Mouse (Mus musculus): ENCODE data around the gene Dnajc2. TPM values are rescaled to one million over a fixed set of nuclear protein-coding genes. Genes with fewer than 3 reads are reported as not detected.

Dnajc2 gene
- 75.4 and 76.2 TPM in 2 replicates for polyA plus RNA-seq (2014; fragmentation: Nextera tagmentation; extraction: Ambion mirVana)

DNA sequence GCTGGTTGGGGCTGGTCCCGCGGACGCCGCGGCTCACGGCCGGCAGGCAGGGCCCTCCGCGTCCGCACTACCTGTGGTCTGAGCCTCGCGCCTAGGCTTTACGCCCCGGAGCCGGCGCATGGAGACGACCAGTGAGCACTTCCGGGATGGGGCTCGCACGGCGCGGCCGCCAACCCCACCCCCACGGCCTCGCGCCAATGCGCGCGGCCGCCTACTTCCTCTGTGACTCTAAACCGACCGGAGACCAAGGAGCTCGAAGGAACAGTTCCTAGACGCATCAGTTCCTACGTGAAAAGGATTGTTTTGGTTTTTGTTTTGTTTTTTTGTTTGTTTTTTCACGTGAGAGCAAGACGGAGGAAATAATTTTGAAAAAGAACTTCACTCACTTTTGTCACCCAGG is at the start of gene Dnajc2, which contains the start of gene Psmc2:
Gene Dnajc2 (minus strand): TSS at position 199 of the 400 bp plus-strand sequence.
Gene Psmc2 (plus strand): TSS at position 231 of the 400 bp plus-strand sequence.
- DNase-seq (peak; percentile 97), ATAC-seq (ENCODE audit: low FRiP score, low TSS enrichment) (peak; percentile 94)
- WGBS = under 1% methylated on average over 37 of the region's 37 CpGs
- Histone ChIP-seq H3K4me1 (ENCODE audit: control insufficient read depth, insufficient read depth, low read length) (peaks cover 19% of the 10 kb centered on the region), H3K36me3 (ENCODE audit: control insufficient read depth, insufficient read depth, low read length) (peaks cover 30% of the 10 kb centered on the region), H3K27me3 (ENCODE audit: control insufficient read depth, insufficient read depth, low read length) (no peaks in the 10 kb centered on the region), H3K9ac (replicated peaks; ENCODE audit: low read length) (peak within 1 kb of the TSS; percentile 73), H3K4me2 (ENCODE audit: low read length) (peak within 1 kb of the TSS; percentile 96), H3K9me3 (ENCODE audit: control insufficient read depth, low read length) (no peaks in the 10 kb centered on the region), H3K4me3 (replicated peaks; ENCODE audit: low read depth, low read length) (peak within 1 kb of the TSS; percentile 94), H3K27ac (replicated peaks; ENCODE audit: low read depth, low read length) (peak within 1 kb of the TSS; percentile 84)

DNA sequence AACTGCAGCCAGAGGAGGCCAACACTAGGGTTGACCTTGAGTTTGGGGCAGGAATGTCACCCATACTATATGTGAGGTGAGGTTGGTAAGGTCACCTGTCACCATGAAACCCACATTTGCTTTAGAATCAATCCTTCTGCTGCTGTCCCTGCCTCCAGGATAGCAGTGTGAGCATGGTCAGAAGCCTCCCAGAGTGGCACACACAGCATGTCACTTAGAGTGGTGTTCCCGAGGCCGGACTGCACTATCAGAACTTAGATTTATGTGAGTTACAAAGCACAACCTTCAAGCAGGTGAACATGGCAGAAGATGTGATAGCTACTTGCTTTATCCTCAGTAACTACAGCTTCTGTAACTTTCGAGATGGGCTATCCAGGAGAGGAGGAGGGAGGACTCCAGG is 46.7 kb upstream of the Dnajc2 start:
- H3K36me3 ChIP-seq (ENCODE audit: control insufficient read depth, insufficient read depth, low read length) = no peaks in the 10 kb centered on the region
- WGBS = 80% methylated on average over 3 of the region's 3 CpGs
- ATAC-seq (ENCODE audit: low FRiP score, low TSS enrichment) = no peak

DNA sequence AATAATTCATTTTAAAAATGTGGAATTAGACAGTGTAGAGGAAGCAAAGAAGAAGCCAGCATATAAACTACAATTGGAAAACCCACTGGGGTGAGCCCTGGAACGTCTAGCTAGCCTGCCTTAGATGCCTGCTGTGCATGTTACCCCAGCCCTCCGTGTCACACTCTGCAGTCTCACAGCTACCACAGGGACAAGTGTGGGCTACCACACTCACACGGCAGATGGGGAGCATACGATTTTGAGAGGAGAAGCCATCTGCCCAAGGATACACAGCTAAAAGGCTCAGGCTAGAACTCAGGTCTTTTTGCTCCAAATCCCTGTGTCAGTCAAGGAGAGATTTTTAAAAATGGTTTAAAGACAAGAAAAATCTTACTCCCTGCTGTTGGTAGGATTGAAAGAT is 43.8 kb upstream of the Dnajc2 start:
- WGBS = 67% methylated on average over 4 of the region's 4 CpGs
- Histone ChIP-seq H3K36me3 (ENCODE audit: control insufficient read depth, insufficient read depth, low read length) (no peaks in the 10 kb centered on the region), H3K27me3 (ENCODE audit: control insufficient read depth, insufficient read depth, low read length) (no peaks in the 10 kb centered on the region), H3K4me2 (ENCODE audit: low read length) (no peak overlapping the region), H3K27ac (replicated peaks; ENCODE audit: low read depth, low read length) (no peak overlapping the region), H3K9me3 (ENCODE audit: control insufficient read depth, low read length) (no peaks in the 10 kb centered on the region), H3K4me3 (replicated peaks; ENCODE audit: low read depth, low read length) (no peak overlapping the region), H3K9ac (replicated peaks; ENCODE audit: low read length) (no peak overlapping the region), H3K4me1 (ENCODE audit: control insufficient read depth, insufficient read depth, low read length) (0 out of 2 replicates have a peak, but pooled peaks cover 4% of the 10 kb centered on the region)
- ATAC-seq (ENCODE audit: low FRiP score, low TSS enrichment) (no peak), DNase-seq (no peak)

More for the DNA sequence above, 46.7 kb upstream of the Dnajc2 start:
- Histone ChIP-seq H3K27ac (replicated peaks; ENCODE audit: low read depth, low read length) (no peak overlapping the region), H3K4me3 (replicated peaks; ENCODE audit: low read depth, low read length) (no peak overlapping the region), H3K9me3 (ENCODE audit: control insufficient read depth, low read length) (no peaks in the 10 kb centered on the region), H3K9ac (replicated peaks; ENCODE audit: low read length) (no peak overlapping the region), H3K27me3 (ENCODE audit: control insufficient read depth, insufficient read depth, low read length) (no peaks in the 10 kb centered on the region), H3K4me2 (ENCODE audit: low read length) (no peak overlapping the region), H3K4me1 (ENCODE audit: control insufficient read depth, insufficient read depth, low read length) (no peaks in the 10 kb centered on the region)
- DNase-seq = no peak

- no peak overlapping the region for H3K4me2 ChIP-seq (ENCODE audit: low read length)
- DNase-seq = no peak
- ATAC-seq (ENCODE audit: low FRiP score, low TSS enrichment) = no peak
- 28% methylated on average over 6 of the region's 6 CpGs for WGBS
- H3K9ac ChIP-seq (replicated peaks; ENCODE audit: low read length) = no peak overlapping the region
- no peak overlapping the region for H3K27ac ChIP-seq (replicated peaks; ENCODE audit: low read depth, low read length)
- H3K9me3 ChIP-seq (ENCODE audit: control insufficient read depth, low read length) = no peaks in the 10 kb centered on the region
- 0 out of 2 replicates have a peak, but pooled peaks cover 4% of the 10 kb centered on the region for H3K4me1 ChIP-seq (ENCODE audit: control insufficient read depth, insufficient read depth, low read length)
- H3K4me3 ChIP-seq (replicated peaks; ENCODE audit: low read depth, low read length) = no peak overlapping the region
- H3K27me3 ChIP-seq (ENCODE audit: control insufficient read depth, insufficient read depth, low read length) = no peaks in the 10 kb centered on the region
- H3K36me3 ChIP-seq (ENCODE audit: control insufficient read depth, insufficient read depth, low read length) = no peaks in the 10 kb centered on the region
These were observed 42.6 kb upstream of the Dnajc2 start for GRCm38 (mm10) chr5:21827643-21828042.

- Histone ChIP-seq H3K9ac (replicated peaks; ENCODE audit: low read length) (no peak overlapping the region), H3K27ac (replicated peaks; ENCODE audit: low read depth, low read length) (no peak overlapping the region), H3K27me3 (ENCODE audit: control insufficient read depth, insufficient read depth, low read length) (no peaks in the 10 kb centered on the region), H3K36me3 (ENCODE audit: control insufficient read depth, insufficient read depth, low read length) (no peaks in the 10 kb centered on the region), H3K4me3 (replicated peaks; ENCODE audit: low read depth, low read length) (no peak overlapping the region), H3K4me1 (ENCODE audit: control insufficient read depth, insufficient read depth, low read length) (0 out of 2 replicates have a peak, but pooled peaks cover 4% of the 10 kb centered on the region), H3K4me2 (ENCODE audit: low read length) (no peak overlapping the region), H3K9me3 (ENCODE audit: control insufficient read depth, low read length) (no peaks in the 10 kb centered on the region)
- no peak for ATAC-seq (ENCODE audit: low FRiP score, low TSS enrichment)
- 10% methylated on average over 7 of the region's 7 CpGs for WGBS
- peak; percentile 20 for DNase-seq
These were observed 41.3 kb upstream of the Dnajc2 start for GRCm38 (mm10) chr5:21826370-21826769.

DNA sequence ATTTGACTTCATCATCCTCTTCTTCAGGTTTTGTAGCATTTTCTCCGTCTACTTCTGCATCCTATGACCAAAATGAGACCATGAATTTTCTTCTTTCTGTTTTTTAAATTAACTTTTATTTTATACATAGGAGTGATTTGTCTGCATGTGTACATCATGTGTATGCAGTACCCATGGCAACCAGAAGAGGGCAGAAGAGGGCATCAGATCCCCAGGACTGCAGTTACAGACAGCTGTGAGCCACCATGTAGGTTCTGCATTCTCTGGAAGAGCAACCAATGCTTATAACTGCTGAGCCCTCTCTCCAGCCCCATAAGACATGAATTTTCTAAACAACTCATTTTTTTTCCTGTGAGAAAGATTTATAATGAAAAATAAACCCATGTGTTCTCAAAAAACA is 28.9 kb upstream of the Dnajc2 start:
- peak; percentile 39 for DNase-seq
- Histone ChIP-seq H3K9ac (replicated peaks; ENCODE audit: low read length) (no peak overlapping the region), H3K4me3 (replicated peaks; ENCODE audit: low read depth, low read length) (no peak overlapping the region), H3K36me3 (ENCODE audit: control insufficient read depth, insufficient read depth, low read length) (no peaks in the 10 kb centered on the region), H3K9me3 (ENCODE audit: control insufficient read depth, low read length) (no peaks in the 10 kb centered on the region), H3K27me3 (ENCODE audit: control insufficient read depth, insufficient read depth, low read length) (no peaks in the 10 kb centered on the region), H3K4me2 (ENCODE audit: low read length) (no peak overlapping the region), H3K4me1 (ENCODE audit: control insufficient read depth, insufficient read depth, low read length) (no peaks in the 10 kb centered on the region), H3K27ac (replicated peaks; ENCODE audit: low read depth, low read length) (no peak overlapping the region)
- WGBS = 54% methylated on average over 1 of the region's 1 CpGs
- no peak for ATAC-seq (ENCODE audit: low FRiP score, low TSS enrichment)

- Histone ChIP-seq H3K27me3 (ENCODE audit: control insufficient read depth, insufficient read depth, low read length) (no peaks in the 10 kb centered on the region), H3K9ac (replicated peaks; ENCODE audit: low read length) (no peak overlapping the region), H3K36me3 (ENCODE audit: control insufficient read depth, insufficient read depth, low read length) (no peaks in the 10 kb centered on the region), H3K27ac (replicated peaks; ENCODE audit: low read depth, low read length) (no peak overlapping the region), H3K4me1 (ENCODE audit: control insufficient read depth, insufficient read depth, low read length) (no peaks in the 10 kb centered on the region), H3K9me3 (ENCODE audit: control insufficient read depth, low read length) (no peaks in the 10 kb centered on the region), H3K4me2 (ENCODE audit: low read length) (no peak overlapping the region), H3K4me3 (replicated peaks; ENCODE audit: low read depth, low read length) (no peak overlapping the region)
- ATAC-seq (ENCODE audit: low FRiP score, low TSS enrichment) (no peak), DNase-seq (no peak)
- WGBS = 78% methylated on average over 10 of the region's 10 CpGs
These were observed 25.9 kb upstream of the Dnajc2 start for GRCm38 (mm10) chr5:21810924-21811323.

- Histone ChIP-seq H3K4me3 (replicated peaks; ENCODE audit: low read depth, low read length) (no peak overlapping the region), H3K9ac (replicated peaks; ENCODE audit: low read length) (no peak overlapping the region), H3K4me2 (ENCODE audit: low read length) (no peak overlapping the region), H3K36me3 (ENCODE audit: control insufficient read depth, insufficient read depth, low read length) (peaks cover 45% of the 10 kb centered on the region), H3K27ac (replicated peaks; ENCODE audit: low read depth, low read length) (no peak overlapping the region), H3K27me3 (ENCODE audit: control insufficient read depth, insufficient read depth, low read length) (no peaks in the 10 kb centered on the region), H3K4me1 (ENCODE audit: control insufficient read depth, insufficient read depth, low read length) (no peaks in the 10 kb centered on the region), H3K9me3 (ENCODE audit: control insufficient read depth, low read length) (no peaks in the 10 kb centered on the region)
- 89% methylated on average over 4 of the region's 4 CpGs for WGBS
- DNase-seq (no peak), ATAC-seq (ENCODE audit: low FRiP score, low TSS enrichment) (no peak)
These were observed 19.8 kb upstream of the Dnajc2 start for GRCm38 (mm10) chr5:21804837-21805236.

- Histone ChIP-seq H3K36me3 (ENCODE audit: control insufficient read depth, insufficient read depth, low read length) (peaks cover 55% of the 10 kb centered on the region), H3K9me3 (ENCODE audit: control insufficient read depth, low read length) (no peaks in the 10 kb centered on the region), H3K4me3 (replicated peaks; ENCODE audit: low read depth, low read length) (no peak overlapping the region), H3K27ac (replicated peaks; ENCODE audit: low read depth, low read length) (no peak overlapping the region), H3K4me2 (ENCODE audit: low read length) (no peak overlapping the region), H3K27me3 (ENCODE audit: control insufficient read depth, insufficient read depth, low read length) (no peaks in the 10 kb centered on the region), H3K4me1 (ENCODE audit: control insufficient read depth, insufficient read depth, low read length) (no peaks in the 10 kb centered on the region), H3K9ac (replicated peaks; ENCODE audit: low read length) (no peak overlapping the region)
- WGBS = 91% methylated on average over 12 of the region's 12 CpGs
- ATAC-seq (ENCODE audit: low FRiP score, low TSS enrichment) (no peak), DNase-seq (no peak)
These were observed 18.7 kb upstream of the Dnajc2 start for GRCm38 (mm10) chr5:21803691-21804188.
